Mouse (Mus musculus) left cerebral cortex, adult 18-20 months (tissue): ENCODE results near the gene Gimap4. TPM values are rescaled to one million over a fixed set of nuclear protein-coding genes. Genes with fewer than 3 reads are reported as not detected.

Source experiments
- DNase-seq, 2 experiments: peaks; one replicate each; pipeline ENCODE4 v3.0.0; 2021 to 2022; ENCODE audit warnings: low spot score in 2 of 2, mixed read lengths in 1 of 2
- total RNA-seq, 2 experiments: library from RNA; stranded (reverse); gene quantifications; 2 replicates each; pipeline ENCODE4 v1.2.3; 2021

The Gimap4 gene
- total RNA-seq, 2 experiments from 2014 or later = 0.28 to 0.75 TPM

- no peak for DNase-seq
Observed at GRCm38 (mm10) chr6:48698888-48699287, 14.5 kb downstream of the Gimap4 start.

GRCm38 (mm10) chr6:48700251-48701075, 16.1 kb downstream of the Gimap4 start:
- DNase-seq = no peak

- DNase-seq = no peak
Observed at GRCm38 (mm10) chr6:48702146-48702545, 17.8 kb downstream of the Gimap4 start.

GRCm38 (mm10) chr6:48702601-48703000, 18.3 kb downstream of the Gimap4 start:
- no peak for DNase-seq

- DNase-seq = no peak
Observed at GRCm38 (mm10) chr6:48704146-48704545, 19.8 kb downstream of the Gimap4 start.

- DNase-seq = no peak
Observed at GRCm38 (mm10) chr6:48706130-48706529, 21.8 kb downstream of the Gimap4 start.

GRCm38 (mm10) chr6:48718455-48718854, 34.1 kb downstream of the Gimap4 start, which contains the start of the genes Gm28053 and Gimap7:
Gene Gm28053 (plus strand): TSS chr6:48718607.
Gene Gimap7 (plus strand): TSS chr6:48718621.
- DNase-seq = no peak

- DNase-seq = no peak
Observed at GRCm38 (mm10) chr6:48720326-48720725, 36.0 kb downstream of the Gimap4 start.

- DNase-seq = no peak
Observed at GRCm38 (mm10) chr6:48723468-48723867, 39.1 kb downstream of the Gimap4 start.

GRCm38 (mm10) chr6:48725476-48725875, 41.1 kb downstream of the Gimap4 start:
- DNase-seq = no peak

- DNase-seq = no peak
Observed at GRCm38 (mm10) chr6:48727761-48728160, 43.4 kb downstream of the Gimap4 start.

GRCm38 (mm10) chr6:48732864-48733304, 48.5 kb downstream of the Gimap4 start:
- no peak for DNase-seq

- DNase-seq = no peak
Observed at GRCm38 (mm10) chr6:48733660-48734059, 49.3 kb downstream of the Gimap4 start.

- no peak for DNase-seq
Observed at GRCm38 (mm10) chr6:48737053-48737452, 52.7 kb downstream of the Gimap4 start.

GRCm38 (mm10) chr6:48737688-48738087, 53.3 kb downstream of the Gimap4 start:
- no peak for DNase-seq

GRCm38 (mm10) chr6:48738961-48739779, 54.8 kb downstream of the Gimap4 start, which contains the start of gene Gimap1:
Gene Gimap1 (plus strand): TSS chr6:48739054.
- no peak for DNase-seq

GRCm38 (mm10) chr6:48739780-48740055, 55.4 kb downstream of the Gimap4 start:
- no peak for DNase-seq

- no peak for DNase-seq
Observed at GRCm38 (mm10) chr6:48740501-48741169, 56.3 kb downstream of the Gimap4 start.

GRCm38 (mm10) chr6:48741273-48741672, 56.9 kb downstream of the Gimap4 start:
- DNase-seq = no peak
